Mouse (Mus musculus) forebrain, embryonic 13.5 days (tissue): ENCODE data around the gene Qrfp. TPM values are rescaled to one million over a fixed set of nuclear protein-coding genes. Genes with fewer than 3 reads are reported as not detected.

Experiments used
- ATAC-seq: fragments of 200-750 bp; cut with Nextera tagmentation; 2 replicates; pipeline ENCODE4 v1.8.0; 2017
- H3K27ac ChIP-seq: fragments of 300-500 bp; sonication (generic); 2 replicates; pipeline ENCODE4 v1.5.1; 2015; ENCODE audit warnings: inconsistent platforms, mild to moderate bottlenecking, moderate library complexity
- H3K27me3 ChIP-seq: fragments of 300-500 bp; sonication (generic); 2 replicates; pipeline ENCODE4 v1.6.1; 2015; ENCODE audit warnings: mild to moderate bottlenecking, inconsistent platforms
- H3K36me3 ChIP-seq: fragments of 300-500 bp; sonication (generic); 2 replicates; pipeline ENCODE4 v1.6.1; 2015; ENCODE audit warnings: mild to moderate bottlenecking, inconsistent platforms; ENCODE audit not compliant: poor library complexity, severe bottlenecking
- H3K4me1 ChIP-seq: fragments of 300-500 bp; sonication (generic); 2 replicates; pipeline ENCODE4 v1.6.1; 2015; ENCODE audit warnings: inconsistent platforms
- H3K4me2 ChIP-seq: fragments of 300-500 bp; sonication (generic); 2 replicates; pipeline ENCODE4 v1.6.1; 2015; ENCODE audit warnings: inconsistent platforms, mild to moderate bottlenecking, moderate library complexity
- H3K4me3 ChIP-seq: fragments of 300-500 bp; sonication (generic); 2 replicates; pipeline ENCODE4 v1.5.1; 2015; ENCODE audit warnings: mild to moderate bottlenecking, inconsistent platforms
- H3K9ac ChIP-seq: fragments of 300-500 bp; sonication (generic); 2 replicates; pipeline ENCODE4 v1.6.1; 2015; ENCODE audit warnings: mild to moderate bottlenecking, inconsistent platforms
- H3K9me3 ChIP-seq: fragments of 300-500 bp; sonication (generic); replicated peaks from 2 replicates; pipeline ENCODE4 v1.6.1; 2016; ENCODE audit warnings: inconsistent platforms
- WGBS: fragments of 180-500 bp; shearing (Covaris S2); methylation state at CpG from one replicate; pipeline ENCODE4 v1.1.7; 2015; 5-methylcytosine and 5-hydroxymethylcytosine counted together
- polyA plus RNA-seq: library from polyadenylated mRNA; unstranded; fragments of >200 nt; fragmentation: Nextera tagmentation; extraction: Ambion mirVana; gene quantifications from 2 replicates; pipeline ENCODE4 v1.2.1, GENCODE M21; 2015

The Qrfp gene
- polyA plus RNA-seq, 1 experiment from 2014 or later: 0.13 TPM

- Histone ChIP-seq H3K9ac (no peak overlapping the region), H3K4me3 (no peak overlapping the region), H3K9me3 (no peaks in the 10 kb centered on the region), H3K4me2 (no peak overlapping the region), H3K27me3 (peaks cover 7% of the 10 kb centered on the region; the same call in 1 of the 2 replicates), H3K4me1 (peaks cover 41% of the 10 kb centered on the region), H3K36me3 (no peaks in the 10 kb centered on the region), H3K27ac (no peak overlapping the region)
- 85% methylated on average over 14 of the region's 14 CpGs for WGBS
- no peak for ATAC-seq
Measured at GRCm38 (mm10) chr2:31811086-31811958, 942 bp upstream of the Qrfp start.

GRCm38 (mm10) chr2:31809358-31809740 is 1.0 kb downstream of the Qrfp start:
- H3K4me2 ChIP-seq: no peak overlapping the region
- H3K9ac ChIP-seq: no peak overlapping the region
- H3K27me3 ChIP-seq: no peaks in the 10 kb centered on the region
- no peak overlapping the region for H3K27ac ChIP-seq
- no peak for ATAC-seq
- H3K9me3 ChIP-seq: no peaks in the 10 kb centered on the region
- peaks cover 3% of the 10 kb centered on the region; the same call in 1 of the 2 replicates for H3K36me3 ChIP-seq
- H3K4me3 ChIP-seq: no peak overlapping the region
- H3K4me1 ChIP-seq: peaks cover 54% of the 10 kb centered on the region
- 44% methylated on average over 2 of the region's 2 CpGs for WGBS

- peaks cover 10% of the 10 kb centered on the region for H3K36me3 ChIP-seq
- H3K4me3 ChIP-seq: no peak overlapping the region
- no peak overlapping the region for H3K9ac ChIP-seq
- H3K27ac ChIP-seq: no peak overlapping the region
- WGBS: 35% methylated on average over 28 of the region's 28 CpGs
- no peak for ATAC-seq
- no peaks in the 10 kb centered on the region for H3K9me3 ChIP-seq
- no peak overlapping the region for H3K4me2 ChIP-seq
- no peaks in the 10 kb centered on the region for H3K27me3 ChIP-seq
- H3K4me1 ChIP-seq: peaks cover 54% of the 10 kb centered on the region
Measured at GRCm38 (mm10) chr2:31808410-31809357, 1.7 kb downstream of the Qrfp start.

GRCm38 (mm10) chr2:31806639-31807382 is 3.6 kb downstream of the Qrfp start:
- Histone ChIP-seq H3K4me3 (no peak overlapping the region), H3K27me3 (no peaks in the 10 kb centered on the region), H3K27ac (peak overlapping the region; percentile 74), H3K9me3 (no peaks in the 10 kb centered on the region), H3K4me2 (peak overlapping the region; percentile 26; the same call in 1 of the 2 replicates), H3K36me3 (peaks cover 29% of the 10 kb centered on the region), H3K4me1 (peaks cover 54% of the 10 kb centered on the region), H3K9ac (peak overlapping the region; percentile 13)
- WGBS: 12% methylated on average over 9 of the region's 9 CpGs
- ATAC-seq: peak; percentile 64

GRCm38 (mm10) chr2:31803480-31803879 is 6.9 kb downstream of the Qrfp start:
- peaks cover 62% of the 10 kb centered on the region for H3K36me3 ChIP-seq
- no peaks in the 10 kb centered on the region for H3K9me3 ChIP-seq
- no peak overlapping the region for H3K4me2 ChIP-seq
- no peak overlapping the region for H3K27ac ChIP-seq
- no peak overlapping the region for H3K9ac ChIP-seq
- whole genome bisulfite sequencing: 91% methylated on average over 14 of the region's 14 CpGs
- ATAC-seq: no peak
- no peaks in the 10 kb centered on the region for H3K27me3 ChIP-seq
- H3K4me3 ChIP-seq: no peak overlapping the region
- peaks cover 31% of the 10 kb centered on the region for H3K4me1 ChIP-seq

GRCm38 (mm10) chr2:31802811-31803210 is 7.6 kb downstream of the Qrfp start:
- H3K4me3 ChIP-seq: no peak overlapping the region
- H3K9ac ChIP-seq: no peak overlapping the region
- no peaks in the 10 kb centered on the region for H3K9me3 ChIP-seq
- H3K36me3 ChIP-seq: peaks cover 69% of the 10 kb centered on the region
- H3K4me2 ChIP-seq: no peak overlapping the region
- H3K27ac ChIP-seq: no peak overlapping the region
- ATAC-seq: no peak
- 91% methylated on average over 8 of the region's 8 CpGs for WGBS
- no peaks in the 10 kb centered on the region for H3K27me3 ChIP-seq
- H3K4me1 ChIP-seq: peaks cover 27% of the 10 kb centered on the region

GRCm38 (mm10) chr2:31801416-31801815 is 9.0 kb downstream of the Qrfp start:
- ATAC-seq: no peak
- H3K4me3 ChIP-seq: no peak overlapping the region
- 94% methylated on average over 9 of the region's 9 CpGs for WGBS
- H3K9me3 ChIP-seq: no peaks in the 10 kb centered on the region
- H3K4me1 ChIP-seq: peaks cover 14% of the 10 kb centered on the region
- H3K4me2 ChIP-seq: no peak overlapping the region
- no peaks in the 10 kb centered on the region for H3K27me3 ChIP-seq
- H3K27ac ChIP-seq: no peak overlapping the region
- H3K36me3 ChIP-seq: peaks cover 82% of the 10 kb centered on the region
- no peak overlapping the region for H3K9ac ChIP-seq

- Histone ChIP-seq H3K9me3 (no peaks in the 10 kb centered on the region), H3K36me3 (peaks cover 100% of the 10 kb centered on the region), H3K27ac (no peak overlapping the region), H3K4me2 (no peak overlapping the region), H3K27me3 (no peaks in the 10 kb centered on the region), H3K4me1 (no peaks in the 10 kb centered on the region), H3K9ac (no peak overlapping the region), H3K4me3 (no peak overlapping the region)
- WGBS: 87% methylated on average over 3 of the region's 3 CpGs
- ATAC-seq: no peak
Measured at GRCm38 (mm10) chr2:31796943-31797342, 13.4 kb downstream of the Qrfp start.

GRCm38 (mm10) chr2:31792611-31793010 is 17.8 kb downstream of the Qrfp start:
- Histone ChIP-seq H3K9me3 (no peaks in the 10 kb centered on the region), H3K4me3 (no peak overlapping the region), H3K36me3 (peaks cover 92% of the 10 kb centered on the region), H3K27me3 (no peaks in the 10 kb centered on the region), H3K27ac (no peak overlapping the region), H3K9ac (no peak overlapping the region), H3K4me2 (no peak overlapping the region), H3K4me1 (no peaks in the 10 kb centered on the region)
- ATAC-seq: no peak
- 84% methylated on average over 6 of the region's 6 CpGs for WGBS

- WGBS: 86% methylated on average over 8 of the region's 8 CpGs
Measured at GRCm38 (mm10) chr2:31791260-31791659, 19.1 kb downstream of the Qrfp start.

GRCm38 (mm10) chr2:31790728-31791251 is 19.6 kb downstream of the Qrfp start:
- H3K36me3 ChIP-seq: peaks cover 85% of the 10 kb centered on the region
- 81% methylated on average over 13 of the region's 13 CpGs for WGBS
- no peak for ATAC-seq

More at GRCm38 (mm10) chr2:31791260-31791659, 19.1 kb downstream of the Qrfp start:
- Histone ChIP-seq H3K36me3 (peaks cover 85% of the 10 kb centered on the region), H3K27me3 (no peaks in the 10 kb centered on the region), H3K9ac (no peak overlapping the region), H3K4me1 (no peaks in the 10 kb centered on the region), H3K4me3 (no peak overlapping the region), H3K4me2 (no peak overlapping the region), H3K27ac (no peak overlapping the region), H3K9me3 (no peaks in the 10 kb centered on the region)
- ATAC-seq: no peak

More at GRCm38 (mm10) chr2:31790728-31791251, 19.6 kb downstream of the Qrfp start:
- Histone ChIP-seq H3K4me2 (no peak overlapping the region), H3K27me3 (no peaks in the 10 kb centered on the region), H3K4me1 (no peaks in the 10 kb centered on the region), H3K9ac (no peak overlapping the region), H3K27ac (0 out of 2 replicates have a peak overlapping the region, but pooled peaks have one; percentile 51), H3K9me3 (no peaks in the 10 kb centered on the region), H3K4me3 (no peak overlapping the region)
